Mouse (Mus musculus): ENCODE measurements around the gene Gm21738.
"Not testable (repeated sequence)": the region's sequence is repeated elsewhere in the genome, so short reads cannot be mapped to it uniquely, and the experiment has no call there.

Gm21738 gene

DNA sequence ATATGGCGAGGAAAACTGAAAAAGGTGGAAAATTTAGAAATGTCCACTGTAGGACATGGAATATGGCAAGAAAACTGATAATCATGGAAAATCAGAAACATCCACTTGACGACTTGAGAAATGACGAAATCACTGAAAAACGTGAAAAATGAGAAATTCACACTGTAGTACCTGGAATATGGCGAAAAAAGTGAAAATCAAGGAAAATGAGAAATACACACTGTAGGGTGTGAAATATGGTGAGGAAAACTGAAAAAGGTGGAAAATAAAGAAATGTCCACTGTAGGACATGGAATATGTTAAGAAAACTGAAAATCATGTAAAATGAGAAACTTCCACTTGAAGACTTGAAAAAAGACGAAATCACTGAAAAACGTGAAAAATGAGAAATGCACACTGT lies at the start of gene Gm21738:
TSS of gene Gm21738 (minus strand) at position 101 of the 400 bp plus-strand sequence.
- DNase-seq (ENCODE audit: low spot score in 2 of 2) = not testable (repeated sequence)

DNA sequence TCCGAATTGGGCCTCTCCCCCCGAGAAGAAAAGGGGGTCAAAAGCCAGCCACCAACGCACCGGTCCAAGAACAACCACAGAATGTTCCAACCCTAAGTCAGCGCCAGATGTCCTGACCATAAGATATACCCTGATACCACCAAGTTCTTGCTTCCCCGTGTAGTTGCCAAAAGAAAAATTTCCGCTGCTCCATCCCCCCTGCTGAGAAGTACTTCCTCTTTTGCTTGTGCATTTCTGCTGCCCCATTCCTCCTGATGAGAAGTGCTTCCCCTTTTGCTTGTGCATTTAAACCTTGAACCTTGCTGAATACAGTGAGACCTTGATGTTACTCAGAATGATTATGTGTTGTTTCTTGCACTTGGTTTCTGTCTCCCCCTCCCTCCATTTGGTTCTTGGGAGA lies 35.0 kb downstream of the Gm21738 start:
- not testable (repeated sequence) for DNase-seq (ENCODE audit: low spot score in 2 of 2)

Data from thymus, postnatal 10 days (tissue).